Mouse (Mus musculus): ENCODE measurements at regions not wholly inside any gene's neighbourhood (a gene's known extent, or its start where the extent isn't known, plus 50 kb on each side); places are given as distances from the start of the nearest gene placed in this dataset.

GRCm38 (mm10) chr15:96842881-96843280 lies 143.4 kb upstream of the Slc38a2 start:
- H3K4me2 ChIP-seq: no peak overlapping the region
- 88% methylated on average over 3 of the region's 3 CpGs for WGBS
- H3K9me3 ChIP-seq: no peaks in the 10 kb centered on the region
- H3K36me3 ChIP-seq (replicated peaks): no peaks in the 10 kb centered on the region
- H3K4me1 ChIP-seq: no peaks in the 10 kb centered on the region
- H3K27me3 ChIP-seq: no peaks in the 10 kb centered on the region
- no peak overlapping the region for H3K4me3 ChIP-seq (replicated peaks)
- no peak overlapping the region for H3K27ac ChIP-seq
- no peak overlapping the region for H3K9ac ChIP-seq
- ATAC-seq (ENCODE audit: low FRiP score): no peak

GRCm38 (mm10) chr15:96836670-96837069 lies 137.1 kb upstream of the Slc38a2 start:
- 91% methylated on average over 3 of the region's 3 CpGs for WGBS

GRCm38 (mm10) chr15:96834862-96835261 lies 135.3 kb upstream of the Slc38a2 start:
- Histone ChIP-seq H3K9me3 (no peaks in the 10 kb centered on the region), H3K4me3 (replicated peaks) (no peak overlapping the region), H3K27me3 (no peaks in the 10 kb centered on the region), H3K4me2 (no peak overlapping the region), H3K9ac (no peak overlapping the region), H3K27ac (no peak overlapping the region), H3K36me3 (replicated peaks) (no peaks in the 10 kb centered on the region), H3K4me1 (no peaks in the 10 kb centered on the region)
- WGBS: 90% methylated on average over 9 of the region's 9 CpGs
- ATAC-seq (ENCODE audit: low FRiP score): no peak

More at GRCm38 (mm10) chr15:96836670-96837069, 137.1 kb upstream of the Slc38a2 start:
- no peaks in the 10 kb centered on the region for H3K9me3 ChIP-seq
- no peaks in the 10 kb centered on the region for H3K4me1 ChIP-seq
- no peak overlapping the region for H3K4me2 ChIP-seq
- H3K27me3 ChIP-seq: no peaks in the 10 kb centered on the region
- no peaks in the 10 kb centered on the region for H3K36me3 ChIP-seq (replicated peaks)
- no peak overlapping the region for H3K27ac ChIP-seq
- ATAC-seq (ENCODE audit: low FRiP score): no peak
- H3K4me3 ChIP-seq (replicated peaks): no peak overlapping the region
- no peak overlapping the region for H3K9ac ChIP-seq

- no peak for ATAC-seq (ENCODE audit: low FRiP score)
- H3K4me2 ChIP-seq: no peak overlapping the region
Observed at GRCm38 (mm10) chr15:96834162-96834843, 134.8 kb upstream of the Slc38a2 start.

GRCm38 (mm10) chr15:96832389-96832788 lies 132.9 kb upstream of the Slc38a2 start:
- H3K4me2 ChIP-seq: no peak overlapping the region
- ATAC-seq (ENCODE audit: low FRiP score): no peak
- WGBS: 88% methylated on average over 10 of the region's 10 CpGs

More at GRCm38 (mm10) chr15:96834162-96834843, 134.8 kb upstream of the Slc38a2 start:
- no peak overlapping the region for H3K9ac ChIP-seq
- no peaks in the 10 kb centered on the region for H3K9me3 ChIP-seq
- WGBS: 87% methylated on average over 10 of the region's 10 CpGs
- no peak overlapping the region for H3K27ac ChIP-seq
- no peaks in the 10 kb centered on the region for H3K4me1 ChIP-seq
- no peak overlapping the region for H3K4me3 ChIP-seq (replicated peaks)
- no peaks in the 10 kb centered on the region for H3K36me3 ChIP-seq (replicated peaks)
- H3K27me3 ChIP-seq: no peaks in the 10 kb centered on the region

GRCm38 (mm10) chr15:96831256-96831655 lies 131.7 kb upstream of the Slc38a2 start:
- Histone ChIP-seq H3K4me2 (no peak overlapping the region), H3K4me1 (no peaks in the 10 kb centered on the region), H3K36me3 (replicated peaks) (no peaks in the 10 kb centered on the region), H3K4me3 (replicated peaks) (no peak overlapping the region), H3K9me3 (no peaks in the 10 kb centered on the region), H3K27ac (no peak overlapping the region), H3K27me3 (no peaks in the 10 kb centered on the region), H3K9ac (no peak overlapping the region)
- 93% methylated on average over 10 of the region's 10 CpGs for WGBS
- ATAC-seq (ENCODE audit: low FRiP score): no peak

More at GRCm38 (mm10) chr15:96832389-96832788, 132.9 kb upstream of the Slc38a2 start:
- no peak overlapping the region for H3K4me3 ChIP-seq (replicated peaks)
- no peaks in the 10 kb centered on the region for H3K4me1 ChIP-seq
- no peaks in the 10 kb centered on the region for H3K9me3 ChIP-seq
- no peaks in the 10 kb centered on the region for H3K27me3 ChIP-seq
- no peaks in the 10 kb centered on the region for H3K36me3 ChIP-seq (replicated peaks)
- no peak overlapping the region for H3K9ac ChIP-seq
- no peak overlapping the region for H3K27ac ChIP-seq

- Histone ChIP-seq H3K9me3 (no peaks in the 10 kb centered on the region), H3K36me3 (replicated peaks) (no peaks in the 10 kb centered on the region), H3K4me2 (no peak overlapping the region), H3K9ac (no peak overlapping the region), H3K27me3 (no peaks in the 10 kb centered on the region), H3K4me1 (no peaks in the 10 kb centered on the region), H3K27ac (no peak overlapping the region), H3K4me3 (replicated peaks) (no peak overlapping the region)
- 94% methylated on average over 11 of the region's 11 CpGs for WGBS
- no peak for ATAC-seq (ENCODE audit: low FRiP score)
Observed at GRCm38 (mm10) chr15:96830578-96830977, 131.0 kb upstream of the Slc38a2 start.

GRCm38 (mm10) chr15:96829941-96830340 lies 130.4 kb upstream of the Slc38a2 start:
- H3K27me3 ChIP-seq: no peaks in the 10 kb centered on the region
- 91% methylated on average over 12 of the region's 12 CpGs for WGBS
- no peak overlapping the region for H3K4me2 ChIP-seq
- no peaks in the 10 kb centered on the region for H3K9me3 ChIP-seq
- H3K9ac ChIP-seq: no peak overlapping the region
- H3K4me3 ChIP-seq (replicated peaks): no peak overlapping the region
- no peaks in the 10 kb centered on the region for H3K36me3 ChIP-seq (replicated peaks)
- H3K4me1 ChIP-seq: no peaks in the 10 kb centered on the region
- no peak overlapping the region for H3K27ac ChIP-seq
- ATAC-seq (ENCODE audit: low FRiP score): no peak

- H3K9me3 ChIP-seq: no peaks in the 10 kb centered on the region
- no peaks in the 10 kb centered on the region for H3K27me3 ChIP-seq
- no peak overlapping the region for H3K27ac ChIP-seq
- H3K4me1 ChIP-seq: no peaks in the 10 kb centered on the region
- no peak overlapping the region for H3K4me3 ChIP-seq (replicated peaks)
- no peaks in the 10 kb centered on the region for H3K36me3 ChIP-seq (replicated peaks)
- 94% methylated on average over 8 of the region's 8 CpGs for WGBS
- ATAC-seq (ENCODE audit: low FRiP score): no peak
- H3K4me2 ChIP-seq: no peak overlapping the region
- no peak overlapping the region for H3K9ac ChIP-seq
Observed at GRCm38 (mm10) chr15:96828681-96829080, 129.2 kb upstream of the Slc38a2 start.

- Histone ChIP-seq H3K4me3 (replicated peaks) (no peak overlapping the region), H3K36me3 (replicated peaks) (no peaks in the 10 kb centered on the region), H3K4me2 (no peak overlapping the region), H3K4me1 (no peaks in the 10 kb centered on the region), H3K9me3 (no peaks in the 10 kb centered on the region), H3K27me3 (no peaks in the 10 kb centered on the region), H3K9ac (no peak overlapping the region), H3K27ac (no peak overlapping the region)
- no peak for ATAC-seq (ENCODE audit: low FRiP score)
- 89% methylated on average over 8 of the region's 8 CpGs for whole genome bisulfite sequencing
Observed at GRCm38 (mm10) chr15:96827931-96828330, 128.4 kb upstream of the Slc38a2 start.

GRCm38 (mm10) chr15:96818435-96818834 lies 118.9 kb upstream of the Slc38a2 start:
- H3K4me2 ChIP-seq: no peak overlapping the region
- 91% methylated on average over 7 of the region's 7 CpGs for WGBS

GRCm38 (mm10) chr15:96817626-96818025 lies 118.1 kb upstream of the Slc38a2 start:
- no peak for ATAC-seq (ENCODE audit: low FRiP score)

More at GRCm38 (mm10) chr15:96818435-96818834, 118.9 kb upstream of the Slc38a2 start:
- Histone ChIP-seq H3K27ac (no peak overlapping the region), H3K9me3 (0 out of 2 replicates have a peak, but pooled peaks cover 7% of the 10 kb centered on the region), H3K4me1 (no peaks in the 10 kb centered on the region), H3K9ac (no peak overlapping the region), H3K27me3 (no peaks in the 10 kb centered on the region), H3K36me3 (replicated peaks) (no peaks in the 10 kb centered on the region), H3K4me3 (replicated peaks) (no peak overlapping the region)
- no peak for ATAC-seq (ENCODE audit: low FRiP score)

GRCm38 (mm10) chr15:96816997-96817570 lies 117.6 kb upstream of the Slc38a2 start:
- H3K9me3 ChIP-seq: peaks cover 19% of the 10 kb centered on the region; the same call in 1 of the 2 replicates
- no peak overlapping the region for H3K27ac ChIP-seq
- no peaks in the 10 kb centered on the region for H3K27me3 ChIP-seq
- no peak overlapping the region for H3K9ac ChIP-seq
- 88% methylated on average over 5 of the region's 5 CpGs for WGBS
- no peak overlapping the region for H3K4me2 ChIP-seq
- ATAC-seq (ENCODE audit: low FRiP score): no peak
- H3K36me3 ChIP-seq (replicated peaks): no peaks in the 10 kb centered on the region
- no peaks in the 10 kb centered on the region for H3K4me1 ChIP-seq
- no peak overlapping the region for H3K4me3 ChIP-seq (replicated peaks)

More at GRCm38 (mm10) chr15:96817626-96818025, 118.1 kb upstream of the Slc38a2 start:
- Histone ChIP-seq H3K4me2 (no peak overlapping the region), H3K4me1 (no peaks in the 10 kb centered on the region), H3K27ac (no peak overlapping the region), H3K4me3 (replicated peaks) (no peak overlapping the region), H3K36me3 (replicated peaks) (no peaks in the 10 kb centered on the region), H3K27me3 (no peaks in the 10 kb centered on the region), H3K9me3 (peaks cover 14% of the 10 kb centered on the region; the same call in 1 of the 2 replicates), H3K9ac (no peak overlapping the region)
- WGBS: 89% methylated on average over 5 of the region's 5 CpGs
